Mouse (Mus musculus) olfactory bulb, adult 2 months (tissue): Measurements from ENCODE around the gene Armc12. TPM values are rescaled to one million over a fixed set of nuclear protein-coding genes. Genes with fewer than 3 reads are reported as not detected.
A peak's percentile ranks its signal among the peaks of the same experiment; 100 is the strongest.
"Not testable (repeated sequence)": the region's sequence is repeated elsewhere in the genome, so short reads cannot be mapped to it uniquely, and the experiment has no call there.

Source experiments
- H3K27ac ChIP-seq: fragments of 200-500 bp; 2 replicates; pipeline ENCODE4 v1.5.1; 2012; ENCODE audit warnings: low read depth, low read length; ENCODE audit not compliant: insufficient read depth
- H3K4me1 ChIP-seq: fragments of 200-500 bp; 2 replicates; pipeline ENCODE4 v1.6.1; 2012; ENCODE audit warnings: low read length; ENCODE audit not compliant: control insufficient read depth, insufficient read depth
- H3K4me3 ChIP-seq: fragments of 200-500 bp; 2 replicates; pipeline ENCODE4 v1.5.1; 2012; ENCODE audit warnings: mild to moderate bottlenecking, low read depth, low read length, moderate library complexity; ENCODE audit not compliant: insufficient read depth
- CTCF ChIP-seq: fragments of 200-500 bp; IDR thresholded peaks from 2 replicates; pipeline ENCODE4 v1.5.1; 2012; ENCODE audit warnings: low read depth, mild to moderate bottlenecking, low read length, moderate library complexity; ENCODE audit not compliant: insufficient read depth
- POLR2A ChIP-seq: fragments of 200-500 bp; IDR thresholded peaks from 2 replicates; pipeline ENCODE4 v1.6.1; 2012; ENCODE audit warnings: mild to moderate bottlenecking, low read depth, low read length, moderate library complexity; ENCODE audit not compliant: insufficient read depth
- WGBS: fragments of 180-500 bp; shearing (Covaris S2); methylation state at CpG from one replicate; pipeline ENCODE4 v1.1.7; 2018; 5-methylcytosine and 5-hydroxymethylcytosine counted together
- polyA plus RNA-seq: library from polyadenylated mRNA; stranded (reverse); fragments of >200 nt; gene quantifications from 2 replicates; pipeline ENCODE4 v1.2.4, GENCODE M21; 2012; ENCODE audit warnings: low replicate concordance; ENCODE audit not compliant: missing spikeins, insufficient read depth, insufficient read length

Armc12 gene
- polyA plus RNA-seq, 1 experiment: not detected

- 87% methylated on average over 1 of the region's 1 CpGs for WGBS
Measured at GRCm38 (mm10) chr17:28546925-28547324, 16.3 kb downstream of the Armc12 start.

GRCm38 (mm10) chr17:28548550-28548949 lies 17.9 kb downstream of the Armc12 start:
- no peak overlapping the region for H3K27ac ChIP-seq
- H3K4me1 ChIP-seq: peaks cover 3% of the 10 kb centered on the region
- TF ChIP-seq CTCF (no peak), POLR2A (no peak)
- 80% methylated on average over 11 of the region's 11 CpGs for WGBS
- H3K4me3 ChIP-seq: no peak overlapping the region

More at GRCm38 (mm10) chr17:28546925-28547324, 16.3 kb downstream of the Armc12 start:
- no peaks in the 10 kb centered on the region for H3K4me1 ChIP-seq
- H3K27ac ChIP-seq: no peak overlapping the region
- H3K4me3 ChIP-seq: no peak overlapping the region
- TF ChIP-seq POLR2A (no peak), CTCF (no peak)

GRCm38 (mm10) chr17:28549111-28549510 lies 18.5 kb downstream of the Armc12 start, which contains the start of gene Clpsl2:
Gene Clpsl2 (plus strand): TSS chr17:28549411.
- Histone ChIP-seq H3K4me3 (no peak within 1 kb of the TSS), H3K4me1 (peaks cover 5% of the 10 kb centered on the region), H3K27ac (no peak within 1 kb of the TSS)
- TF ChIP-seq POLR2A (no peak), CTCF (no peak)
- 77% methylated on average over 14 of the region's 14 CpGs for WGBS

- H3K4me1 ChIP-seq: peaks cover 7% of the 10 kb centered on the region
- TF ChIP-seq CTCF (peak; percentile 86), POLR2A (no peak)
- H3K4me3 ChIP-seq: no peak overlapping the region
- WGBS: 6% methylated on average over 14 of the region's 14 CpGs
- no peak overlapping the region for H3K27ac ChIP-seq
Measured at GRCm38 (mm10) chr17:28553040-28553793, 22.6 kb downstream of the Armc12 start.

GRCm38 (mm10) chr17:28554021-28554420 lies 23.4 kb downstream of the Armc12 start:
- not testable (repeated sequence) for H3K4me1 ChIP-seq, H3K4me3 ChIP-seq, H3K27ac ChIP-seq
- 93% methylated on average over 4 of the region's 4 CpGs for WGBS

- no peak overlapping the region for H3K27ac ChIP-seq
- H3K4me1 ChIP-seq: peaks cover 7% of the 10 kb centered on the region
- no peak for TF ChIP-seq CTCF
- no peak for TF ChIP-seq POLR2A
- H3K4me3 ChIP-seq: no peak overlapping the region
- WGBS: 54% methylated on average over 6 of the region's 6 CpGs
Measured at GRCm38 (mm10) chr17:28556635-28557396, 26.2 kb downstream of the Armc12 start.

- WGBS: 80% methylated on average over 6 of the region's 6 CpGs
- H3K4me3 ChIP-seq: no peak overlapping the region
- H3K27ac ChIP-seq: no peak overlapping the region
- H3K4me1 ChIP-seq: peaks cover 7% of the 10 kb centered on the region
- TF ChIP-seq POLR2A (no peak), CTCF (no peak)
Measured at GRCm38 (mm10) chr17:28557772-28558171, 27.2 kb downstream of the Armc12 start.

GRCm38 (mm10) chr17:28560598-28560997 lies 30.0 kb downstream of the Armc12 start, which contains the start of gene Clps:
Gene Clps (minus strand): TSS chr17:28560766.
- Histone ChIP-seq H3K4me1 (peaks cover 2% of the 10 kb centered on the region; the same call in 1 of the 2 replicates), H3K27ac (no peak within 1 kb of the TSS), H3K4me3 (no peak within 1 kb of the TSS)
- TF ChIP-seq CTCF (no peak), POLR2A (no peak)
- WGBS: 96% methylated on average over 4 of the region's 4 CpGs

GRCm38 (mm10) chr17:28561613-28562012 lies 31.0 kb downstream of the Armc12 start:
- 62% methylated on average over 7 of the region's 7 CpGs for WGBS
- Histone ChIP-seq H3K4me3 (no peak overlapping the region), H3K27ac (no peak overlapping the region), H3K4me1 (peaks cover 2% of the 10 kb centered on the region; the same call in 1 of the 2 replicates)
- TF ChIP-seq POLR2A (no peak), CTCF (no peak)
